Mouse (Mus musculus): Measurements from ENCODE around the gene Trim37.

Gene Trim37

DNA sequence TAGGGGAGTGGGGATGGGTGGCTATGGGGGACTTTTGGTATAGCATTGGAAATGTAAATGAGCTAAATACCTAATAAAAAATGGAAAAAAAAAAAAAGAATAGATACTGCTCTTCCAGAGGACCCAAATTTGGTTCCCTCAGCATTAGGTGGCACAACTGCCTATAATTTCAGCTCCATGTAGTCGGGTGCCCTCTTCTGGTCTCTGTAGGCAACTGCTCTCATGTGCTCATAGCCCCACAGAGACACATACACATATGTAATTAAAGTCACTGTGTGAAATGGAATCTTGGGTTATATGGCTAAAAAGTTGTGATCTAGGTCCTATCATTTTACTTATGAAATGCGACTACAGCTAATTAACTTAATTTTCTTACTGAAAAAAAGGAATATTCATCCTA is 141.9 kb downstream of the Trim37 start:
- in situ Hi-C loops (cut with MboI; ENCODE audit: low sequenced_read_pairs): no loop called here
